In genomic region chr3:129634260-129634901, GRCm38 (mm10) we compare ENCODE assay signal across 7 mouse cellular contexts.
DNase-seq lines count a peak whose midpoint lies in the region; ATAC-seq lines count a peak whose summit lies in the region.

No protein-coding gene starts in this region.

- no peak overlapping the region for H3K4me2 ChIP-seq in hindbrain, embryonic 14.5 days (replicated peaks)
- no peak overlapping the region for H3K4me2 ChIP-seq in kidney, embryonic 14.5 days (replicated peaks; ENCODE audit: low read depth, low read length)

- H3K4me1 ChIP-seq in hindbrain, embryonic 14.5 days (replicated peaks; ENCODE audit: control insufficient read depth, insufficient read depth, low read length) = no peaks in the 10 kb centered on the region
- H3K4me1 ChIP-seq in hindbrain, embryonic 10.5 days (replicated peaks) = no peaks in the 10 kb centered on the region
- H3K4me1 ChIP-seq in kidney, embryonic 14.5 days (ENCODE audit: control insufficient read depth, insufficient read depth, low read length) = no peaks in the 10 kb centered on the region

- ATAC-seq in hindbrain, embryonic 14.5 days (ENCODE audit: low FRiP score) = peak; percentile 59; the same call in 1 of the 2 replicates
- peak; percentile 43; the same call in 1 of the 2 replicates for ATAC-seq in kidney, embryonic 14.5 days (ENCODE audit: low FRiP score, low TSS enrichment)
- ATAC-seq in megakaryocyte, adult 5-6 weeks (ENCODE audit: poor library complexity, severe bottlenecking) = peak; percentile 56

- H3K9me3 ChIP-seq in hindbrain, embryonic 14.5 days (ENCODE audit: control insufficient read depth, low read length) = no peaks in the 10 kb centered on the region
- no peaks in the 10 kb centered on the region for H3K9me3 ChIP-seq in hindbrain, embryonic 10.5 days
- no peaks in the 10 kb centered on the region for H3K9me3 ChIP-seq in kidney, embryonic 14.5 days (ENCODE audit: control insufficient read depth, low read length)

- H3K4me3 ChIP-seq in hindbrain, embryonic 14.5 days (replicated peaks; ENCODE audit: low read length) = no peak overlapping the region
- no peak overlapping the region for H3K4me3 ChIP-seq in hindbrain, embryonic 10.5 days
- no peak overlapping the region for H3K4me3 ChIP-seq in kidney, embryonic 14.5 days (ENCODE audit: low read length)

- peak; percentile 40 for DNase-seq in hindbrain, embryonic 14.5 days (ENCODE audit: low spot score)
- no peak for DNase-seq in hindbrain, embryonic 10.5 days (ENCODE audit: low spot score)
- DNase-seq in ES-CJ7 (ENCODE audit: low read depth, low spot score) (peak; percentile 24), MN1 (ENCODE audit: low spot score) (no peak)
- DNase-seq in cerebellum, adult 9-10 months = peak; percentile 47

- no peaks in the 10 kb centered on the region for H3K27me3 ChIP-seq in hindbrain, embryonic 14.5 days (ENCODE audit: control insufficient read depth, insufficient read depth, low read length)
- H3K27me3 ChIP-seq in hindbrain, embryonic 10.5 days (ENCODE audit: insufficient read depth, poor library complexity, severe bottlenecking) = no peaks in the 10 kb centered on the region
- no peaks in the 10 kb centered on the region for H3K27me3 ChIP-seq in kidney, embryonic 14.5 days (ENCODE audit: control insufficient read depth, insufficient read depth, low read length)

- no peak overlapping the region for H3K9ac ChIP-seq in hindbrain, embryonic 14.5 days
- H3K9ac ChIP-seq in kidney, embryonic 14.5 days (ENCODE audit: low read depth, low read length) = no peak overlapping the region

- no peak overlapping the region for H3K27ac ChIP-seq in hindbrain, embryonic 14.5 days
- H3K27ac ChIP-seq in hindbrain, embryonic 10.5 days = no peak overlapping the region
- H3K27ac ChIP-seq in kidney, embryonic 14.5 days (ENCODE audit: low read depth, low read length) = no peak overlapping the region

- peaks cover 16% of the 10 kb centered on the region for H3K36me3 ChIP-seq in hindbrain, embryonic 14.5 days (replicated peaks; ENCODE audit: control insufficient read depth, insufficient read depth)
- H3K36me3 ChIP-seq in hindbrain, embryonic 10.5 days = peaks cover 59% of the 10 kb centered on the region
- peaks cover 6% of the 10 kb centered on the region; the same call in 1 of the 2 replicates for H3K36me3 ChIP-seq in kidney, embryonic 14.5 days (ENCODE audit: control insufficient read depth, insufficient read depth, low read length)

- 86% methylated on average over 11 of the region's 11 CpGs for WGBS in hindbrain, embryonic 14.5 days
- 90% methylated on average over 11 of the region's 11 CpGs for WGBS in hindbrain, embryonic 10.5 days
- WGBS in kidney, embryonic 14.5 days = 81% methylated on average over 11 of the region's 11 CpGs

Comparison
In these comparisons a context has a peak if more than half of its experiments do, and no peak if none do; other contexts are left out.
1. DNase-seq: peak in hindbrain, embryonic 14.5 days (single experiment), ES-CJ7 (single experiment) and cerebellum, adult 9-10 months (single experiment); none in hindbrain, embryonic 10.5 days (single experiment) and MN1 (single experiment).
2. Peak in every context shown above with its lines, with median percentiles within 50 percentile points of each other: ATAC-seq.